Mouse (Mus musculus) hindbrain, embryonic 15.5 days (tissue): ENCODE measurements around the gene Gm20538. TPM values are rescaled to one million over a fixed set of nuclear protein-coding genes. Genes with fewer than 3 reads are reported as not detected.

Source experiments
- ATAC-seq: fragments of 200-750 bp; cut with Nextera tagmentation; 2 replicates; pipeline ENCODE4 v1.8.0; 2017; ENCODE audit warnings: low read depth, moderate number of reproducible peaks, moderate TSS enrichment; ENCODE audit not compliant: low FRiP score
- H3K27ac ChIP-seq: fragments of 300-500 bp; sonication (generic); replicated peaks from 2 replicates; pipeline ENCODE4 v1.5.1; 2015; ENCODE audit warnings: mild to moderate bottlenecking, inconsistent platforms
- H3K27me3 ChIP-seq: fragments of 300-500 bp; sonication (generic); 2 replicates; pipeline ENCODE4 v1.6.1; 2015; ENCODE audit warnings: control low read depth, inconsistent platforms
- H3K36me3 ChIP-seq: fragments of 300-500 bp; sonication (generic); 2 replicates; pipeline ENCODE4 v1.6.1; 2015; ENCODE audit warnings: control low read depth, inconsistent platforms
- H3K4me1 ChIP-seq: fragments of 300-500 bp; sonication (generic); replicated peaks from 2 replicates; pipeline ENCODE4 v1.6.1; 2015; ENCODE audit warnings: control low read depth, inconsistent platforms
- H3K4me2 ChIP-seq: fragments of 300-500 bp; sonication (generic); 2 replicates; pipeline ENCODE4 v1.6.1; 2015; ENCODE audit warnings: moderate library complexity, mild to moderate bottlenecking, inconsistent platforms
- H3K4me3 ChIP-seq: fragments of 300-500 bp; sonication (generic); 2 replicates; pipeline ENCODE4 v1.5.1; 2015; ENCODE audit warnings: mild to moderate bottlenecking, inconsistent platforms
- H3K9ac ChIP-seq: fragments of 300-500 bp; sonication (generic); 2 replicates; pipeline ENCODE4 v1.6.1; 2015; ENCODE audit warnings: inconsistent platforms
- H3K9me3 ChIP-seq: fragments of 300-500 bp; sonication (generic); 2 replicates; pipeline ENCODE4 v1.6.1; 2016; ENCODE audit warnings: control low read depth, inconsistent platforms
- WGBS: fragments of 180-500 bp; shearing (Covaris S2); methylation state at CpG from one replicate; pipeline ENCODE4 v1.1.7; 2015; 5-methylcytosine and 5-hydroxymethylcytosine counted together
- polyA plus RNA-seq: library from polyadenylated mRNA; unstranded; fragments of >200 nt; fragmentation: Nextera tagmentation; extraction: Ambion mirVana; gene quantifications from 2 replicates; pipeline ENCODE4 v1.2.1, GENCODE M21; 2015

The Gm20538 gene
- polyA plus RNA-seq, 1 experiment from 2014 or later: not detected

DNA sequence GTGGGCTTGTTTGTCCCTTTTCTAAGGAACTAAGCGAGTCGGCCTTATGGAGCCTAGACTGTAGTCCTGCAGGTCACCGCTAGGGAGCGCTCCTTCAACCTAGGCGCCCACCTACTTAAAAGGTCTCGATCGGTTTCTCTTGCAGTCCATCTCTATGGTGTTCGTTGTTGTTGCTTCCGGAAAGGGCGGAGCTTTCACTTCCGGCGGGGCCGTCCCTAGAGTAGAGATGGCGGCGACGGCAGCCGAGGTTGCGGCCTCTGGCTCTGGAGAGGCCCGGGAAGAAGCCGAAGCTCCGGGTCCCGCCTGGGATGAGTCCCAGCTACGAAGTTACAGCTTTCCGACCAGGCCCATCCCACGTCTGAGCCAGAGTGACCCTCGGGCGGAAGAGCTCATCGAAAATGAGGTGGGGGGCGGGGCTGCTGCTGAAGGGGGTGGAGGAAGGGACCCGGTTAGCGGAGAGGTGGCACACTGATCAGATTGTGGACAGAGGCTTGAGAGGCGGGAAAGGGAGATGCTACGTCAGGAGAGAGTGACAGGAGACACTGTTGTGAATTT lies 10.1 kb upstream of the Gm20538 start, which contains the start of gene Hif1an:
Gene Hif1an (plus strand): TSS at position 199 of the 555 bp plus-strand sequence.
- Histone ChIP-seq H3K27ac (peak within 1 kb of the TSS; percentile 82), H3K4me1 (peaks cover 27% of the 10 kb centered on the region), H3K4me3 (peak within 1 kb of the TSS; percentile 76), H3K4me2 (peak within 1 kb of the TSS; percentile 80), H3K9me3 (no peaks in the 10 kb centered on the region), H3K27me3 (peaks cover 3% of the 10 kb centered on the region; the same call in 1 of the 2 replicates), H3K9ac (peak within 1 kb of the TSS; percentile 74), H3K36me3 (peaks cover 26% of the 10 kb centered on the region)
- peak; percentile 97 for ATAC-seq
- under 1% methylated on average over 33 of the region's 33 CpGs for WGBS

DNA sequence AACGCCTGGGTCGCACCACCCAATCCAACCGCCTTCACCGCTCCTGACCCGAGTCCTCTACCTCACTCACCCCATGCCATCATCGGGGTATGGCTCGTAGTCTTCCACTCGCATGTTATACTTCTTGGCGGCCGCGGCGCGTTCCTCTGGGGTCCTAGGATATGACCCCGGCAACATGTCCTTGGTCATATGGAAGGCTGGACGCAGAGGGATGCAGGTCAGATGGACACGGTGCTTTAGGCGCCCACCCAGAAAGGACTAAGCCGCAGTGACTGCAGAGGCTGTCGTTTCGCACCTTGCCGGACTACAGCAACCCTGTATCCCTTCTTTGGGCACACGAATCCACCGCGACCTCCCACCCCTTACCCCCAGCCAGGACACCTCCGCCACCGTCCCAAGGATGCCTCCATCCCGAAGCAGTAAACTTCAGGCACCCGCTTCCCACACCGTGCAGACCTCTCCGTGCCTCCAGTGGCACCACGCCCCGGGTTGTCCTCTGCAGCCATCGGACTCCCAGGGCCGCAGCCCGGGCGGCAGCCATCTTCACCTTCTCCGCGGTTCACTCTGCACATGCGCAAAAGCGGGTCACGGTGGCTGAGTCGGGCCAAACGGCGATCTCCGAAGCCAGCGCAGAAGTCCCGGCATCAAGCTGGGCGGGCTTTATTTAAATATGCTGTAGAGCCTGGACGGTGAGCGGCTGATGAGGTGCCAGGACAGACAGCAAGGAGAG lies 2.4 kb upstream of the Gm20538 start, which contains the start of gene Ndufb8:
Gene Ndufb8 (minus strand): TSS at position 580 of the 730 bp plus-strand sequence.
- peak within 1 kb of the TSS; percentile 91 for H3K9ac ChIP-seq
- H3K4me3 ChIP-seq: peak within 1 kb of the TSS; percentile 96
- H3K27ac ChIP-seq: peak within 1 kb of the TSS; percentile 88
- under 1% methylated on average over 50 of the region's 50 CpGs for WGBS
- no peaks in the 10 kb centered on the region for H3K9me3 ChIP-seq
- H3K4me1 ChIP-seq: peaks cover 17% of the 10 kb centered on the region
- peaks cover 3% of the 10 kb centered on the region; the same call in 1 of the 2 replicates for H3K27me3 ChIP-seq
- peak; percentile 90 for ATAC-seq
- H3K36me3 ChIP-seq: peaks cover 30% of the 10 kb centered on the region
- peak within 1 kb of the TSS; percentile 89 for H3K4me2 ChIP-seq

DNA sequence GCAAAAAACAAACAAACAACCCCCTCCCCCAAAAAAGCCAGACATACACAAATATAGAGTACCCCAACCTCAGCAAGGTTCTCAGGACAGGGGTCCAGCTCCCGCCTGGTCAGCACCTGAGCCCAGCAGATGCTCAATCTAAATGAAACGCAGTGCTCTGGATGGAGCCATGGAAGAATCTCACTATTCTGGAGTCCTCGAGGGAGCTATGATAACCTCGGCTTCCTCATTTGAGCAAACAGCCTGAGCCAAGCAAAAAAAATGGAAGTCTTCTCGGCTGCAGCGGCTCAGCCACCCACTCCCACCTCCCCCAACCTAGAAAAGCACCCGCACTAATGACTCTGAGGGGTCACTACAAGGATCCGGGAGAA lies 1.8 kb upstream of the Gm20538 start:
- H3K9me3 ChIP-seq: no peaks in the 10 kb centered on the region
- peak overlapping the region; percentile 89 for H3K4me2 ChIP-seq
- peak overlapping the region; percentile 91 for H3K9ac ChIP-seq
- H3K4me1 ChIP-seq: peaks cover 17% of the 10 kb centered on the region
- peak overlapping the region; percentile 96 for H3K4me3 ChIP-seq
- ATAC-seq: 0 out of 2 replicates have a peak, but pooled peaks have one; percentile 5
- peaks cover 3% of the 10 kb centered on the region; the same call in 1 of the 2 replicates for H3K27me3 ChIP-seq
- WGBS: 3% methylated on average over 8 of the region's 8 CpGs
- peaks cover 36% of the 10 kb centered on the region for H3K36me3 ChIP-seq
- peak overlapping the region; percentile 88 for H3K27ac ChIP-seq

DNA sequence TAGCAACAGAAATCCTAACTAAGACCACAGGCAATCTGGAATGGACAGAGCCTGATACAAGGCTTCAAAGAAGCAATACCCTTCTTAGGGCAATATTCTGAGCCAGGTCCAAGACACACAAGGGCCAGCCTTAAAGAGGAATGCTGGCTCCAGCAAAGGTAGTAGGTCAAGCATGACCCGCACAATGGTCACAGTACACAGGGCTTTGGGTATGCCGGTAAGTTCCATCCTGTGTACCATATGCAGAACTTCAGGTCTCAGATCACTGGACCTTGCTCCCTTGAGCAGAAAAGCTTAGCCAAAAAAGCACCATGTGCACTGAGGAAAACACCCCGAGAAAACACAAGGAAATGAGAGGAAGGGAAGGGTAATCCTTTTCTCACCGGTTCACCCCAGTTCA lies 655 bp upstream of the Gm20538 start:
- Histone ChIP-seq H3K36me3 (peaks cover 47% of the 10 kb centered on the region), H3K27me3 (no peaks in the 10 kb centered on the region), H3K27ac (no peak overlapping the region), H3K4me1 (peaks cover 17% of the 10 kb centered on the region), H3K4me2 (peak overlapping the region; percentile 89), H3K4me3 (0 out of 2 replicates have a peak overlapping the region, but pooled peaks have one; percentile 96), H3K9me3 (no peaks in the 10 kb centered on the region), H3K9ac (no peak overlapping the region)
- no peak for ATAC-seq
- WGBS: 96% methylated on average over 4 of the region's 4 CpGs

DNA sequence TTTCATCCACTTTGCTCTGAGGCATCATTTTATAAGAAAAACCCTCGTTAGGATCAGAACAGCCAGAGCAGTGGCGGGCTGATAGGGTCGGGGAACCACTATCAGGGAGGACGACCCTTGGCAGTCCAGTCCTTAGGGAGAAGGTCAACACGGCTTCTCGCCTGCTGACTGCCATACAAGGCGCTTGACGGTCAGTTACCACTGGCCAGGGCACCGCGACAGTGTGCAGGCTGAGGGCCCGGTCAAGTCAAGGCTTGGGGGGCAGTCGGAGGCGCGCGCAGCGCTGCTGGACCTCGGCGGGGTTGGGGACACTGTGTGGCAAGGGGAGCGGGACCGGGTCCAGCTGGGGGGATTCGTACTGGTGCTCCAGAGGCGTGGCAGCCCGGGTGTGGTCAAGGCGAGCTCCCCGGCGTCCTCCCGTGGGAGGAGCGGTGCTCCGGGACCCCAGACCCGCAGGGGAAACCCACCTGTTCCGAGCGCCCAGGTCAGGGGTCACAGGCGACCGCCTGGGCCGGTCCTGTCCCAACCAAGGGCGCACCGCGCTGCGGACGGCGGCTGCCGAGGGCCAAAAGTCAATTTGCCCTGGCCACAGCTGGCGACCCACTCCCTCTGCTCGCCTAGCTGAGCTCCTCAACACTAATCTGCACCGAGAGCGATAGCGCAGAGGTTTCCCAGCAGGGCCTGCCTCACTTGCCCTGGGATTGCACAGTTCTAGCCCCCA lies 7.2 kb downstream of the Gm20538 start, which contains the start of gene Sec31b:
Gene Sec31b (minus strand): TSS at position 544 of the 721 bp plus-strand sequence.
- Histone ChIP-seq H3K4me3 (peak within 1 kb of the TSS; percentile 40), H3K9me3 (peaks cover 5% of the 10 kb centered on the region; the same call in 1 of the 2 replicates), H3K9ac (peak within 1 kb of the TSS; percentile 43; the same call in 1 of the 2 replicates), H3K36me3 (peaks cover 29% of the 10 kb centered on the region), H3K27ac (no peak within 1 kb of the TSS), H3K27me3 (peaks cover 14% of the 10 kb centered on the region; the same call in 1 of the 2 replicates), H3K4me2 (peak within 1 kb of the TSS; percentile 89), H3K4me1 (peaks cover 9% of the 10 kb centered on the region)
- 2% methylated on average over 47 of the region's 47 CpGs for WGBS
- ATAC-seq: peak; percentile 67; the same call in 1 of the 2 replicates

DNA sequence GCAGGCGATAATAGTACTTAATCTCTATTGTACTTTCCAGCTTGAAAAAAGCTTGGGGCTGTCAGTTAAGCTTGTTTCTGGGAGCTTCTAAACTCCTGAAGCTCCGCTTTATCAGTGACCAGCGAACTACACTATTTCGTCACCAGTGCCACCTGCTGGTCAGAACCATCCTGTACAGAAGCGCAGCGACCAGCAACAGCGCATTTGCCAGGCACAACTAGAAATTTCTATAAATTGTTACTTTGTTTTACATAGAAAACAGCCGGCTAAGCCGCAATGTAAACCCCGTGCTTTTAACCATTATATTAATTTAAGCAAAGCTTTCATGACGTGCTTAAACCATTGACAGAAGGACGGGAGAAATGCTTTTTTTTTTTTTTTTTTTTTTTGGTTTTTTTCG lies 7.9 kb downstream of the Gm20538 start:
- WGBS: 2% methylated on average over 13 of the region's 13 CpGs
- ATAC-seq: no peak
- H3K9ac ChIP-seq: no peak overlapping the region

DNA sequence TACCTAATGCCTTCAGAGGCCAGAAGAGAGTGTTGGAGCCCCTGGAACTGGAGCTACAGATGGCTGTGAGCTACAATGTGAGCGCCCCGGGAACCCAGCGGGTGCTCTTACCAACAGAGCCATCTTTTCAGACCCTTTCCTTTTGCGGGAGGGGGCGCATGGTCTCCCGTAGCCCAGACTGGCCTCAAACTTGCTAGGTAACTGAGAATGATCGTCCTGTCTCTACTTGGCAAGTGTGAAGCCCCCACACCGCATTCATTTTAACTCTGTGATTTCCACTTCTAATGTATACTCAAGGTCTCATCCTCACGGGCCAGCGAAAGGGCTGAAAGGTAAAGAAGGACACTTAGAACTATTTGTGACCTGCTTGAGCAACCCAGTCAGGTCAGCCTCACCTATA lies 8.3 kb downstream of the Gm20538 start:
- Histone ChIP-seq H3K9me3 (peaks cover 6% of the 10 kb centered on the region; the same call in 1 of the 2 replicates), H3K36me3 (peaks cover 18% of the 10 kb centered on the region), H3K4me3 (no peak overlapping the region), H3K9ac (no peak overlapping the region), H3K4me1 (peaks cover 9% of the 10 kb centered on the region), H3K4me2 (no peak overlapping the region), H3K27me3 (peaks cover 14% of the 10 kb centered on the region; the same call in 1 of the 2 replicates), H3K27ac (no peak overlapping the region)
- no peak for ATAC-seq
- WGBS: 51% methylated on average over 10 of the region's 10 CpGs

More for the DNA sequence above, 7.9 kb downstream of the Gm20538 start:
- peaks cover 9% of the 10 kb centered on the region for H3K4me1 ChIP-seq
- H3K4me3 ChIP-seq: peak overlapping the region; percentile 40; the same call in 1 of the 2 replicates
- peaks cover 22% of the 10 kb centered on the region for H3K36me3 ChIP-seq
- peak overlapping the region; percentile 89 for H3K4me2 ChIP-seq
- H3K9me3 ChIP-seq: peaks cover 6% of the 10 kb centered on the region; the same call in 1 of the 2 replicates
- H3K27me3 ChIP-seq: peaks cover 14% of the 10 kb centered on the region; the same call in 1 of the 2 replicates
- no peak overlapping the region for H3K27ac ChIP-seq

- 92% methylated on average over 8 of the region's 8 CpGs for WGBS
- no peak for ATAC-seq
- no peak overlapping the region for H3K4me2 ChIP-seq
- no peak overlapping the region for H3K9ac ChIP-seq
- H3K36me3 ChIP-seq: peaks cover 2% of the 10 kb centered on the region; the same call in 1 of the 2 replicates
- H3K27ac ChIP-seq: no peak overlapping the region
- H3K4me3 ChIP-seq: no peak overlapping the region
- H3K9me3 ChIP-seq: peaks cover 6% of the 10 kb centered on the region; the same call in 1 of the 2 replicates
- H3K4me1 ChIP-seq: peaks cover 9% of the 10 kb centered on the region
- peaks cover 14% of the 10 kb centered on the region; the same call in 1 of the 2 replicates for H3K27me3 ChIP-seq
Measured at GRCm38 (mm10) chr19:44542694-44543178, 9.9 kb downstream of the Gm20538 start.

DNA sequence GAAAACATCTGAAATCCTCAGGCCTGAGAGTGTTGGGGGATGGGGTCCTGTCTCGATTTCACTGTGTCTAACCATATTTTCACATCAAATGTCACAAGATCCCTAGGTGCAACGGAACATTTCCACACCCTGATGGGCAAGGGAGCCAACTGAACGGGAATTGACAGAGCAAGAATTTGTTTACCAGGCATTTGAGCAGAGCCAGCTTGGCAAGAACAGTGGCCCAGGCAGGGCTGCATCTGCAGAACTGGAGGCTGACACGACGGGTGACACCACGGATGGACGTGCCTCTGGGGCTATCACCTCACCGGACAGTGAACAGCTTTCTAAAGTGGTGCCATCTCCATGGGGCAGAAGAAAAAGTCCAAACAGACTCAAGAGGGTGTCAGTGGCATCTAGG lies 15.2 kb downstream of the Gm20538 start:
- Histone ChIP-seq H3K27me3 (no peaks in the 10 kb centered on the region), H3K36me3 (no peaks in the 10 kb centered on the region), H3K9ac (no peak overlapping the region), H3K4me2 (no peak overlapping the region), H3K27ac (no peak overlapping the region), H3K4me3 (no peak overlapping the region), H3K4me1 (no peaks in the 10 kb centered on the region), H3K9me3 (peaks cover 6% of the 10 kb centered on the region; the same call in 1 of the 2 replicates)
- WGBS: 90% methylated on average over 8 of the region's 8 CpGs
- no peak for ATAC-seq

GRCm38 (mm10) chr19:44535376-44535775 lies 17.3 kb downstream of the Gm20538 start:
- WGBS: 32% methylated on average over 3 of the region's 3 CpGs
- no peaks in the 10 kb centered on the region for H3K4me1 ChIP-seq
- no peaks in the 10 kb centered on the region for H3K36me3 ChIP-seq
- peak; percentile 56; the same call in 1 of the 2 replicates for ATAC-seq
- H3K27me3 ChIP-seq: 0 out of 2 replicates have a peak, but pooled peaks cover under 1% of the 10 kb centered on the region
- no peak overlapping the region for H3K4me2 ChIP-seq
- H3K27ac ChIP-seq: no peak overlapping the region
- H3K4me3 ChIP-seq: no peak overlapping the region
- H3K9me3 ChIP-seq: no peaks in the 10 kb centered on the region
- no peak overlapping the region for H3K9ac ChIP-seq

- no peak overlapping the region for H3K4me2 ChIP-seq
- 85% methylated on average over 6 of the region's 6 CpGs for WGBS
- no peaks in the 10 kb centered on the region for H3K36me3 ChIP-seq
- H3K9me3 ChIP-seq: no peaks in the 10 kb centered on the region
- H3K9ac ChIP-seq: no peak overlapping the region
- no peak overlapping the region for H3K4me3 ChIP-seq
- peaks cover 10% of the 10 kb centered on the region; the same call in 1 of the 2 replicates for H3K27me3 ChIP-seq
- H3K4me1 ChIP-seq: no peaks in the 10 kb centered on the region
- no peak overlapping the region for H3K27ac ChIP-seq
- no peak for ATAC-seq
Measured at GRCm38 (mm10) chr19:44530018-44530417, 22.6 kb downstream of the Gm20538 start.
